Mouse (Mus musculus): Measurements from ENCODE around the gene Bag5.
"Not testable (repeated sequence)": the region's sequence is repeated elsewhere in the genome, so short reads cannot be mapped to it uniquely, and the experiment has no call there.

Gene Bag5

GRCm38 (mm10) chr12:111734912-111735311 lies 21.9 kb upstream of the Bag5 start:
- DNase-seq (ENCODE audit: low spot score in 2 of 2): no peak

DNA sequence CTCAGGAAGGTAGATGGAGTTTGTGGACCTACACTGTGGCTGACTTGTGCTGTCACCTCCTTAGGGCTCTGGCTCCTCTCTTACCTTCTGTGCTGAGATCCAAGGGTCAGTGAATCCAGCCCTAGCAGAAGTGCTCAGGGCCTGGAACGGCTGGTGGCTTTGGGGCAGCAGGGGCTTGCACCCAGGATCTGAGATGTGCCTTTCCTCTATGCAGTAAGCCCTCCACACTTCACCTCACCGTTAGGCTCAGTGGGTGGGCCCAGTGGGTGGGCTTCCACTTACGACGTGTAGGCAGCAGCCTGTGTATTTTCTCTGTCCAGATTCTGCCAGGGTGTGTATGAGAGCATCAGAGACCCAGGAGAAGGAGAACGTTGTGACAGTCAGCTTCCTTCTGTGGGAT lies 19.9 kb upstream of the Bag5 start:
- DNase-seq (ENCODE audit: low spot score in 2 of 2): no peak

GRCm38 (mm10) chr12:111731822-111732807 lies 19.1 kb upstream of the Bag5 start:
- DNase-seq (ENCODE audit: low spot score in 2 of 2): peak; percentile 81 to 91

GRCm38 (mm10) chr12:111727956-111728355 lies 14.9 kb upstream of the Bag5 start:
- no peak for DNase-seq (ENCODE audit: low spot score in 2 of 2)

- DNase-seq (ENCODE audit: low spot score in 2 of 2): no peak
Observed at GRCm38 (mm10) chr12:111726122-111726463, 13.0 kb upstream of the Bag5 start.

DNA sequence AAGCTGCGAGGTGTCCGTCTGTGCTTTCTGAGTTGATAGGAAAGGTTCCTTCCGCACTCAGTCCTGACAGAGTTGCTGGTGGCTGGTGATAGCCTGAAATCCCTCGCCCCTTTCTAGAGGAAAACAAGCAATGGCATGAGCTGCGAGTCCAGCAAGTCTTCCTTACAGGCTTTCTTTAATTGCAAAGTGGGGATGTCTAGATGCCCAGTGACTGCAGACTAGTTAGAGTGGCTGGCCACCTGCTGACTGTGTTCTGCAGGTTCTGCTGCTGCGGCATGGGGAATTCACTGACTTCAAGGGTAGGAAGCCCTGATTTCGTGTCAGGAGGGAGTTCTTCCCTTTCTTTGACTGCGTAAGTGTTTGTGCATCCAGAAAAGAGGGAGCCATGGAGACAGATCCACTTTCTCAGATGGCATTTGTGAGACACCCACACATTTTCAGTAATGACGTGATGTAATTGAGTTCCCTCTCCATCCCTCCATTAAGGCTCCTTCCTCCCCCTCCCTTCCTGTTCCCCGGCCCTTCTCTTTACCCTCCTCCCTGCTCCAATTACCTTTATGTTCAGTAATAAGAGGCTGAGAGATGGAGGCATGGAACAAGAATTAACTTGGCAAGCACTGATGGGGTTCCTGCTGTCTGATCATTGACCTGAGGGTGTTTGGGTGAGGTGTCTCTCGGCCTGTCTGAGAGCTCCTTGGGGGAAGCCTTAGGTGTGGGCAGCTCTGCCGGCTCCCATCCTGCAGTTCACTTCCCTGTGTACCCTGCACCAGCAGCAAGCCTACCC lies 12.5 kb upstream of the Bag5 start:
- no peak for DNase-seq (ENCODE audit: low spot score in 2 of 2)

GRCm38 (mm10) chr12:111724638-111725337 lies 11.7 kb upstream of the Bag5 start:
- DNase-seq (ENCODE audit: low spot score in 2 of 2): no peak

- DNase-seq (ENCODE audit: low spot score in 2 of 2): peak; percentile 41 to 85
Observed at GRCm38 (mm10) chr12:111722654-111723053, 9.6 kb upstream of the Bag5 start.

GRCm38 (mm10) chr12:111720222-111720621 lies 7.2 kb upstream of the Bag5 start:
- no peak for DNase-seq (ENCODE audit: low spot score in 2 of 2)

DNA sequence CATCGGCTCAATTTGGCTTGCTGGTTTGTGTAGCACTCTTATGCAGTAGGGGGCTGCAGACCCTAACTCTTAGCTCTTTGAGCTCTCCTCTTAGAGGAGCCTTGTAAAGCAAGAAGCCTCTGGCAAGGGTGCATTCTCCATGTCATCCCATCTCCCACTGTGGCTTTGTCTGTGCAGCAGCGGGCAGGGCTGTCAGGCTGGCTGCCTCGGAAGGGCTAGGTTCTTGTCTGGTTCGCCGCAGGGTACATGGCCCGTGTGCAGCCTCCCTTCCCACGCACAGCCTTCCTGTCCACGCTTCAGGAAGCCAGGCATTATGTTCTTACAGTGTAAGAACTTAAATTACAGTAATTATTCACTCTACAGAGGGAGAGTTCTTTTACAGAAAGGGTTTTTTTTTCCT lies 5.6 kb upstream of the Bag5 start:
- DNase-seq (ENCODE audit: low spot score in 2 of 2): no peak

GRCm38 (mm10) chr12:111716505-111716904 lies 3.4 kb upstream of the Bag5 start:
- DNase-seq (ENCODE audit: low spot score in 2 of 2): no peak

DNA sequence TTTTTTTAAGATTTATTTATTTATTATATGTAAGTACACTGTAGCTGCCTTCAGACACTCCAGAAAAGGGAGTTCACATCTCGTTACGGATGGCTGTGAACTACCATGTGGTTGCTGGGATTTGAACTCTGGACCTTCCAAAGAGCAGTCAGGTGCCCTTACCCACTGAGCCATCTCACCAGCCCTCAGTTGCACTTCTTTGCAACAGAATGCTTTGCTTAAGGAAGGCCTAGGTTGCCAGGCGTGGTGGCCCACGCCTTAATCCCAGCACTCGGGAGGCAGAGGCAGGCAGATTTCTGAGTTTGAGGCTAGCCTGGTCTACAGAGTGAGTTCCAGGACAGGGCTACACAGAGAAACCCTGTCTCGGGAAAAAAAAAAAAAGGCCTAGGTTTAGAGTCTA lies 823 bp upstream of the Bag5 start:
- DNase-seq (ENCODE audit: low spot score in 2 of 2): not testable (repeated sequence)

GRCm38 (mm10) chr12:111712476-111712875 lies 581 bp downstream of the Bag5 start:
- DNase-seq (ENCODE audit: low spot score in 2 of 2): peak in 1 of 2 experiments; percentile 74

DNA sequence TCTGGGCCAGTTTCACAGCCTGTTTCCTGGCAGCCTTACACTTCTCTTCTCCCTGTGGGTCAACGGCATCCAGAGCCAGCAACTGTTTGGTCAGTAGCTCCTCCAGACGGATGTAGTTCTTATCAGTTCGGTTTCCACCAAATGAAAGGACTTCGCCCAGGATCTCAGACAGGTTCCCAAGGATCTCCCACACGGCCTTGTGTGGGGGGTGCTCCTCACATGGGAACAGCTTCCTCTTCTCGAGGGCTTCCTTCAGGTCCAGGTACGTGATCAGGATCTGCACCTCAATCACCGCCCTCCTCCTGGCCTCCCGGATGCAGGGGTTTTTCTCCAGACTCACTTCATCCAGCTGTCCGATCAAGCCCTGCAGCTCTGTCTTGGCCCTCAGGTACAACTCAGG lies 3.0 kb downstream of the Bag5 start:
- DNase-seq (ENCODE audit: low spot score in 2 of 2): no peak

- no peak for DNase-seq (ENCODE audit: low spot score in 2 of 2)
Observed at GRCm38 (mm10) chr12:111708181-111708580, 4.9 kb downstream of the Bag5 start.

DNA sequence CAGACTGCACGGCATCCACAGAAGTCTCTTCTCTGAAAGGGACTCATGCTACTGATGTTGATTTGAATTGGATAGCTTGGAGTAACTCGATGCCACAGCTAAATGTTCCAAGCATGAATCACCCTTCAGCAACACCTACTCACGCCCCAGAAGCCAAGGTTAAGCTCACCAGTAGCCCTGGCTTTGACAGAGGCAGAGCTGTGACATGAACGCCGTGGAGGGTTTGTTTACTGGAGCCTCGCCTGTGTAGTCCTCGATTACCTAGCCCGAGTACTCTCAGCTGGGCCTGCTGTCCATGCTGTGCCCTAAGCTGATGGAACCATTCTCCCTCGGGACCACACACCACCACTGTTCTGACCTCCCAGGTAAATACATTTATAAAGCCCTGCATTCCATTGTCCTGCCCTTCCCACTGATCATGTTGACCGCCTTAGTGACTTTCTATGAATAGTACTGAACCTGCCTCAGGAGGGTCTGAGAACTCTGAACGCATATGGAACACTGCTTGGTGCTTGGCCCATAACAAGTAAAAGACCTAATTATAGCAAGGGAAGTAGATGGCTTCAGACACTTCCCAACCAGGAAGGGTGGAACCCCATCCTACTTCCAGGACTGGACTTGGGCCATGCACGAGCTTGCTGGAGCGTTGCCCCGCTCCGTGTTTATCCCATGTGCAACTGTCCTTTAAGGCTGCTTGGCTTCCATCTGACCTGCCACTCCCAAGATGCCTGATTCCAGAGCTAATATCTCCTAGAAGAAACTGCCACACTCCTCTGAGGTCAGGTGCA lies 7.7 kb downstream of the Bag5 start:
- peak in 1 of 2 experiments; percentile 55 for DNase-seq (ENCODE audit: low spot score in 2 of 2)

GRCm38 (mm10) chr12:111704609-111705008 lies 8.4 kb downstream of the Bag5 start:
- DNase-seq (ENCODE audit: low spot score in 2 of 2): peak in 1 of 2 experiments; percentile 59

DNA sequence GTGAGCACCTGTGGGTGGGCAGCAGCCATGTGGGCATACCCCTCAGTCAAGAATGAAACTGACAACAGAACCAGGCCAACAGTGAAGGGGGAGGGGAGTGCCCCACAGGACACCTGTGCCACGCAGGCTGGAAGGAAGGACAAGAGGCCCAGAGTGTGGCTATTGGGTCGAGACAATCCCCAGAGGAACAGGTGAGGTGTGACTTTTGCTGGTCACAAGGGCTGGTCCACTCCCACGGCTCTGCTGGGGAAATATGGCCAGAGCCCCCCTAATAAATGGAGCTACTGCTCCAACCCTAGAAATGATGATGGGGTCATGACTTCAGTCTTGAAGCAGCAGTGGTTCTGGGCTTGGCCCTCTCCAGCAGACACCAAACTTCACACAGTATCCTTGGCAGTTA lies 9.8 kb downstream of the Bag5 start:
- no peak for DNase-seq (ENCODE audit: low spot score in 2 of 2)

GRCm38 (mm10) chr12:111700920-111701458 lies 12.1 kb downstream of the Bag5 start:
- DNase-seq (ENCODE audit: low spot score in 2 of 2): no peak

DNA sequence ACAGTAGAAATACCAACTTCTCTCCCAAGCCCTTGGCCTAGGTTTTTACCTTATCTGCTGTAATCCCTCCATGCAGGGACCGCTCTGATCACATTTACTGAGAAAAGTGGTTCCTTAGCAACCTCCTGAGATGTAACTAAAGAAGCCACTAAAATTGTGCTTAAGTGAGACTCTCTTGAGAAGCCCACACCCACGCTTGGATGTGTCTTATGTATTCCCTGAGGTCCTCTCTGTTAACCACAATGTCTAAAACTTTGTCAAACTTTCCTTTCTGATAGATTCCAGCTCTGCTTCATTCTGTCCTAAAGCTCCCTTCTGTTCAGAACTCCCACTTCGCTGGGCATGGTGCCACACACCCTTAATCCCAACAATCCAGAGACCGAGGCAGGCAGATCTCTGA lies 13.5 kb downstream of the Bag5 start:
- DNase-seq (ENCODE audit: low spot score in 2 of 2): no peak

- no peak for DNase-seq (ENCODE audit: low spot score in 2 of 2)
Observed at GRCm38 (mm10) chr12:111698346-111698913, 14.6 kb downstream of the Bag5 start.
